Mouse (Mus musculus): Measurements from ENCODE around the gene Nxph1. TPM values are rescaled to one million over a fixed set of nuclear protein-coding genes. Genes with fewer than 3 reads are reported as not detected.

Nxph1 gene
- polyA plus RNA-seq, 1 experiment from 2014 or later = 0.38 TPM

- Histone ChIP-seq H3K36me3 (no peaks in the 10 kb centered on the region), H3K27ac (no peak overlapping the region), H3K4me3 (replicated peaks) (no peak overlapping the region), H3K4me1 (no peaks in the 10 kb centered on the region), H3K4me2 (no peak overlapping the region), H3K9ac (no peak overlapping the region), H3K27me3 (no peaks in the 10 kb centered on the region), H3K9me3 (replicated peaks) (no peaks in the 10 kb centered on the region)
- ATAC-seq (replicated peaks; ENCODE audit: low FRiP score) = no peak
- WGBS = 66% methylated on average over 3 of the region's 3 CpGs
These were observed 234.2 kb downstream of the Nxph1 start for GRCm38 (mm10) chr6:9182477-9182876.

DNA sequence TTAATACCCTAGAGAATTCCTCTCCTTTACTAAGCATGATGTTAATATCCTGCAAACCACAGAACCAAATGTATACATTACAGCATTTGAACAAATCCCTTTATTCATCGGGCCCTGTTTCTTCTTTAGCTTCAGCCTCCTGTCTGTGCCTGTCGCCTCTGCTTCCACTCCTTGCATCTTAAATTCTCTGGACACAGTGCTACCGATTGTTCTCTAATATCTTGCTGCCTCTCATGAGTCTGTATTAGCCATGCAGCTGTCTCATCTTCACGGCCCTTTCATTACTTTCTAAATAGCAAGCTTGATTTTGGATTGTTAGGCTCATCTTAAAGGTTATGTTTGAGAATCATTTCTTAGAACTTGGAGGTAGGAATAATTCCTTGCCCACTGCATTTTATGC lies 262.5 kb downstream of the Nxph1 start:
- no peak for ATAC-seq (replicated peaks; ENCODE audit: low FRiP score)

DNA sequence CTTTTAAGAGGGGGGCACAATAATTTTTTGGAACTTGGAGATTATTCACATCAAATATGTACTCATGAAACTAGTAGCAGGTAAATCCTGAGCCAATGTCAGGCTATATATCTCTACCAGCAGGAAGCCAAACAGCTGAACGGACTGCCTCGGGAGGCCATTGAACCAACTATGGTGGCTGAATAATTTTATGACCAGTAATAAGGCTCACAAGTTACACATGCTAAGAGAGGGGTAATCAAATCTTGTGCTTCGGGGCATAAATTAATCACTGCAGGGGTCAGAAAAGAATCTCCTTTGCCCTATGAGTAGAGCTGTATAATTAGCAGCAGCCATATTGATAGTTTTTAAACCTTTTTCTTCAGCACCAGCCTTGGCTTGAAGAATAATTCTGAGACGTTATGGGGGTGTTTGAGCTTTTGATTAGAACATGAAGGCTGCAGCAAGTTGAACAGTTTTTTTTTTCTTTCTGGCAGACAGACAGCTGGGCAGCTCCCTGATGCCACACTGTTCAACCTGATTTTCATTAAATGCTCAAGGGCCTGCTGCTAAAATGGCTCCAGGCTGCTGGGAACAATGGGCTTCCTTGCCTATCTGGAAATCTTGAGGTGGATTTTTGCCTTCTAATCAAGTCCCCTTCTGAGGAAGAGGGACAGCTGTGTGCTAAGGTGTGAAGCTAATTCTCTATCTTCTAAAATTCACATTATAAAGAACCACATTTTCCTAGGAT lies 272.7 kb downstream of the Nxph1 start:
- Histone ChIP-seq H3K27ac (no peak overlapping the region), H3K9ac (no peak overlapping the region), H3K4me3 (replicated peaks) (no peak overlapping the region), H3K27me3 (no peaks in the 10 kb centered on the region), H3K4me1 (no peaks in the 10 kb centered on the region), H3K9me3 (replicated peaks) (no peaks in the 10 kb centered on the region), H3K4me2 (no peak overlapping the region), H3K36me3 (no peaks in the 10 kb centered on the region)
- no peak for ATAC-seq (replicated peaks; ENCODE audit: low FRiP score)
- WGBS = 54% methylated on average over 4 of the region's 4 CpGs

More for the DNA sequence above, 262.5 kb downstream of the Nxph1 start:
- no peak overlapping the region for H3K4me3 ChIP-seq (replicated peaks)
- 86% methylated on average over 4 of the region's 4 CpGs for WGBS
- H3K36me3 ChIP-seq = no peaks in the 10 kb centered on the region
- H3K9me3 ChIP-seq (replicated peaks) = no peaks in the 10 kb centered on the region
- no peak overlapping the region for H3K4me2 ChIP-seq
- H3K4me1 ChIP-seq = no peaks in the 10 kb centered on the region
- no peaks in the 10 kb centered on the region for H3K27me3 ChIP-seq
- no peak overlapping the region for H3K9ac ChIP-seq
- no peak overlapping the region for H3K27ac ChIP-seq

GRCm38 (mm10) chr6:9234802-9235201 lies 286.6 kb downstream of the Nxph1 start:
- Histone ChIP-seq H3K27ac (no peak overlapping the region), H3K4me1 (no peaks in the 10 kb centered on the region), H3K9ac (no peak overlapping the region), H3K9me3 (replicated peaks) (no peaks in the 10 kb centered on the region), H3K36me3 (no peaks in the 10 kb centered on the region), H3K27me3 (no peaks in the 10 kb centered on the region), H3K4me2 (no peak overlapping the region), H3K4me3 (replicated peaks) (no peak overlapping the region)
- ATAC-seq (replicated peaks; ENCODE audit: low FRiP score) = no peak

GRCm38 (mm10) chr6:9267998-9268397 lies 319.8 kb downstream of the Nxph1 start:
- H3K9me3 ChIP-seq (replicated peaks) = no peaks in the 10 kb centered on the region
- H3K4me3 ChIP-seq (replicated peaks) = no peak overlapping the region
- no peak for ATAC-seq (replicated peaks; ENCODE audit: low FRiP score)
- H3K4me1 ChIP-seq = no peaks in the 10 kb centered on the region
- H3K4me2 ChIP-seq = no peak overlapping the region
- H3K36me3 ChIP-seq = no peaks in the 10 kb centered on the region
- H3K27me3 ChIP-seq = no peaks in the 10 kb centered on the region
- H3K27ac ChIP-seq = no peak overlapping the region
- 69% methylated on average over 1 of the region's 1 CpGs for WGBS
- no peak overlapping the region for H3K9ac ChIP-seq

Other genes starting within 250 kb of the Nxph1 start
- gene Ica1, start 169.9 kb upstream of the Nxph1 start, polyA plus RNA-seq (2015; fragmentation: Nextera tagmentation; extraction: Ambion mirVana) = 27.9 and 28.1 TPM in 2 replicates

Data from kidney, embryonic 15.5 days (tissue).